Mouse (Mus musculus) G1E (cell line): ENCODE measurements around the gene Zfp282.

ENCODE experiments used
- CTCF ChIP-seq: IDR thresholded peaks from 2 replicates; pipeline ENCODE4 v1.5.1; 2012; ENCODE audit warnings: low read depth, low read length, inconsistent platforms, mixed read lengths
- TAL1 ChIP-seq: conservative IDR thresholded peaks from 2 replicates; pipeline ENCODE4 v1.6.1; 2012; ENCODE audit warnings: low read depth, low read length, inconsistent platforms, mixed read lengths

DNA sequence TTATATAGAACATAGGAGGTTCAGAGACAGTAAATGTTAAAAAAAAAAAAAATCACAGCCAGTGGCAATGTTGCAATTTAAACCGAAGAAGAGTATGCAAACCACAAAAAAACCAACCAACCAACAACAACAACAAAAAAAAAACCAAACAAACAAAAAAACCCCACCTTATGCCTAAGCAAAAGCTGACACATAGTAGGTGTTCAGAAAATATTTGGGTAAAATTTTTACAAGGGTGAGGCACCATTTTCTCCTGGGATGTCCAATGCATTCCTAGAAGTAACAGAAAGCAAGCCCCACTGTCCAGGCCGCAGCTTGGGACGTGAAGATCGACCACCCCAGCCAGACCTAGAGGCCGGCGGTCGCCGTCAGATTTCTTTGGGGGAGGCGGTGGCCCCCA, at the start of gene Zfp282:
- no peak for TF ChIP-seq CTCF
- TF ChIP-seq TAL1, result no peak
